Mouse (Mus musculus): ENCODE results near the gene Ncam2.

The Ncam2 gene

GRCm38 (mm10) chr16:81675546-81675945 lies 475.0 kb downstream of the Ncam2 start:
- no peak for TF ChIP-seq GATA4 (IDR thresholded peaks at IDR 0.05; ENCODE audit: insufficient replicate concordance, low read length)
